Mouse (Mus musculus) CD4-positive, CD25-positive, alpha-beta regulatory T cell, adult 4 months (primary cell): ENCODE results near the gene Lamb3. TPM values are rescaled to one million over a fixed set of nuclear protein-coding genes. Genes with fewer than 3 reads are reported as not detected.
A peak's percentile ranks its signal among the peaks of the same experiment; 100 is the strongest.

ENCODE experiments used
- ATAC-seq: one replicate; pipeline ENCODE4 v1.8.0; 2017
- polyA plus RNA-seq, 2 experiments: library from polyadenylated mRNA; unstranded; fragments of 100-300 nt; shearing (Covaris generic); gene quantifications; one replicate each; pipeline ENCODE4 v1.2.1; 2017

The Lamb3 gene
- polyA plus RNA-seq, 2 experiments from 2014 or later, result 22.2 to 30.4 TPM

DNA sequence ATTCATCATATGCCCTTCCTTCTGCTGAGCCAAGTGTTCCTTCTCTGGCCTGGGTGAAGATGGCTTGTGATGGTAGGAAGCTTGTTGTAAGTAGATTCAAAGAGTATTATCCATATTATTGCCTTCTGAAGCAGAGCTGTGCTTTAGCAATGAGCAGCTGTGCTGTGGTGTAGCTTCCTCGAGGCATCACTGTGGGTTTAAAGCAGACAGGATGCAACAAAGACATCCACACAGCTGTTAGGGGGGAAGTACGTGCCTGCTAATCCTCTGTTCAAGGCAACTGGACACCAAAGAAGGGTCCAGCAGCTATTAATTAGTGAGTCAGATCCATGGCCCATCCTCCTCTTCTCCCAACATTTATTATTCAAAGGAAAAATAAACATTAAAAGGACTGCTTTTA lies 137.5 kb downstream of the Lamb3 start:
- ATAC-seq, result peak; percentile 70

DNA sequence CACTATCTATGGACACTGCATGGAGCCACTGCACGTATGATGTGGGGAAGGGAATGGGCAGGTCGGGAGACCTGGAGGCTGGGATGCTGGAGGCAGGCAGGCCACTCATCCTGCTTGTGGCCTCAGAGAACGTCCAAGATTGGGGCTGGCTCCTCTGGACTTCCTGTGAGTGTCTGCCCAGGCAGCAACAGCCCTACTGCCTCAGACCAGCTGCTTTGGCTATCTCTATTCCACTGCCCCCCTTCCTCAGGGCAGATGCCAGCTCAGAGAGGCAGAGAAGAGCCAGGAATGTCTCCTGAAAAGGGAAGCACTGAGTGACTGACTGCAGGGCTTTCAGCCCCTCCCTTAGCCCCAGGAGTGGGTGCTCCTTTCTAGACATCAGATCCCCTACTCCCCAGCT lies 139.4 kb downstream of the Lamb3 start:
- ATAC-seq, result no peak

- no peak for ATAC-seq
Observed at GRCm38 (mm10) chr1:193348261-193348962, 140.9 kb downstream of the Lamb3 start.

- peak; percentile 79 for ATAC-seq
Observed at GRCm38 (mm10) chr1:193349702-193350545, 142.4 kb downstream of the Lamb3 start.

DNA sequence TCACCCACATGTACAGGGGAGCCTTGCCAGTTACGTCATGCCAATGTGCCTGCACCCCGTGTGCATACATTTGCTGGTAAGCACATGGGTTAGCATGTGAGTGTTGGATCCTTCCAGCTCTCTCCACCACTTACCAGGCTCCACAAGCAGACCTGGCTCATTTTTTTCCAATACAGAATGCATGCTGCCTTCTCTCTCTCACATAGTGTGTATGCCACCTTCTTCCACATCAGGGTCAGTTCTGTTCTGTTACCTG lies 143.0 kb downstream of the Lamb3 start:
- no peak for ATAC-seq

- no peak for ATAC-seq
Observed at GRCm38 (mm10) chr1:193351583-193351982, 144.1 kb downstream of the Lamb3 start.

GRCm38 (mm10) chr1:193359199-193359598 lies 151.7 kb downstream of the Lamb3 start:
- ATAC-seq, result no peak

GRCm38 (mm10) chr1:193361181-193361580 lies 153.7 kb downstream of the Lamb3 start:
- no peak for ATAC-seq

GRCm38 (mm10) chr1:193362078-193362477 lies 154.6 kb downstream of the Lamb3 start:
- no peak for ATAC-seq

- ATAC-seq, result peak; percentile 97
Observed at GRCm38 (mm10) chr1:193363801-193364231, 156.3 kb downstream of the Lamb3 start.

DNA sequence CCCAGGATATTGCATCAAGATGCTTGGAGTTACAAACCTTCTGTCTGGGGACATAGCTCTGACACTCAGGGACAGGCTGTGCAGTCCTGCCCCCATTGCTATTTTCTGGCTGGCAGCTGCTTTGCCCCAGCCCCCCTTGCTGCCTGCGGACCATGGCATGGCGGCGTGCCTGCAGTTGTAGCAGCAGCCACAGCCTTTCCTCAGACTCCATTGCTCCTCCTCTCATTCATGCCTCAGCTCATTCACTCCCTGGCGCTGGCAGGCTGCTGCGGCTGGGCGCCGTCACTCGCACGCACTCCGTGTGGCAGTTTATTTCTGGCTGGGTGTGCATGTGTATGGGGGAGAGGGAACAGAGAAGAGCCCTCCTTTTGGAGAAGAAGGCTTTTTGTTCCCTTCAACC lies 160.6 kb downstream of the Lamb3 start:
- ATAC-seq, result no peak

DNA sequence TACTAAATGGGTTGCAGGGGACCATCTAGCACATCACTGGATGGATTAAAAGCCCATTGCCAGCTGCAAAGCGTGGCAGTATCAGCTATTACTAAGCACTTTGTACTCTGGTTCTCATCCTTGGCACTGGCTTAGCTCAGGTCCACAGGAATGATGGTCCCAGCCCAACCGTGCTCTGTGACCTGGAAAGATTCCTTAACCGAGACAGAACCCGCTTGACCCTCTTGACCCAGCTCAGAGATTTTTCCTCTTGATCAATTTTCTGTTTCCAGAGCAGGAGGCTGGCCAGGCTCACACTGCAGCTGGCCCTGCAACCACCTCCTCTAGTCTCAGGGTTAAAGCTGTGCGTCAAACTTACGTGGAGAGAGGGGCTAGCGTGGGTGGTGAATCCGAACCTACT lies 161.6 kb downstream of the Lamb3 start:
- no peak for ATAC-seq

- no peak for ATAC-seq
Observed at GRCm38 (mm10) chr1:193370096-193370495, 162.6 kb downstream of the Lamb3 start, which contains the start of gene Camk1g. Gene Camk1g (minus strand): TSS chr1:193370298.

DNA sequence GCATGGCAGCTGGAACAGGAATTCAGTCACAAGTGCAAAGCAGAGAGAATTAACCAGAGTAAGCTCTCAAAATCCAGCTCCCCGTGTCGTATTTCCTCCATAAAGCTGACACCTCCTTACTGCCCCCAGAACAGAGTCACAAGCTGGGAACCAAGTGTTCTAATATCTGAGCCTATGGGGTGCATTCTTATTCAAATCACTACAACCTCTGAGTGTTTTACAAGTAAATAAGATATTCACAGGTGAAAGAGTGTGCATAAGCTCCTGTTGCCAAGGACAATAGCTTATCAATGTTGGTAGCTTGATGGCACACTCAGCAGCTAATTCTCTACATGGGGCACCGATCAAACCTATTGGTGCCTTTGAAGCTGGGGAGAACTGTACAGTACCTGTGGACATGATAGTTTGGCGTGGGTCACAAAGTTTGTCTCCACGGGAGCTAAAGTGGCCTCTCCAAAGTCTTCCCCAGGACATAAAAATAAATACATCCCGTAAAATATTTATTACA lies 166.5 kb downstream of the Lamb3 start:
- no peak for ATAC-seq

- peak; percentile 77 for ATAC-seq
Observed at GRCm38 (mm10) chr1:193376478-193377134, 169.1 kb downstream of the Lamb3 start.

- no peak for ATAC-seq
Observed at GRCm38 (mm10) chr1:193379634-193380033, 172.1 kb downstream of the Lamb3 start.

DNA sequence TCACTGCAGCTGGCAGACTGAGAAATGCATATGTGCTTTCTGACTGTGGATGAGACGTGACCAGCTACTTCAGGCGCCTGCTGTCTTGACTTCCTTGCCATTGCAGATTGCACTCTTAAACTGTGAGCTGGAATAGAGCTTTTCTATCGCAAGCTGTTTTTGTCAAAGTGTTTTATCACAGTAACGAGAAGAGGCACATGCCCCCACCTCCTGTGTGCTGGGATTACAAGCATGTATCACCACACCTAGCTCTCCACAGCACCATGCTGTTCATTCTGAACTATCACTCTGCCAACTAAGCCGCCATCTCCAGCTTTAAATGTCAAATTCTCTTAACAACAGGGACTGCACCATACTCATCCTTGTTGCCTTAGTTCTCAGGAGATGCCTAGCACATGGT lies 173.4 kb downstream of the Lamb3 start:
- ATAC-seq, result no peak

- ATAC-seq, result no peak
Observed at GRCm38 (mm10) chr1:193381597-193382404, 174.3 kb downstream of the Lamb3 start.

DNA sequence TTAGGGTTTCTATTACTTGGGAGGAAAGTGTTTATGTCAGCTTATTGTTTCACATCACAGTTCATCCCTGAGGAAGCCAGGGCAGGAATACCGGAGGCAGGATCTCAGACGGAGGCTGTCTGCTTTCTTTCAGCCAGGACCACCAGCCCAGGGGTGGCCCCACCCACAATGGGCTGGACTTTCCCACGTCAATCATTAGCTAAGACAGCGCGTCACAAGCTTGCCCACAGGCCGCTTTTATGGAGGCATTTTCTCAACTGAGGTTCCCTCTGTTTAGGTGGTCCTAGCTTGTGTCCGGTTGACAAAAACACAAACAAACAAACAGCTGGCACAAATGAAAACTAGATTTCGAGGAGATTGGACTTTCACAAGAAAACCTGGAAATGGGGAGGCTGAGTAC lies 174.9 kb downstream of the Lamb3 start:
- peak; percentile 38 for ATAC-seq

DNA sequence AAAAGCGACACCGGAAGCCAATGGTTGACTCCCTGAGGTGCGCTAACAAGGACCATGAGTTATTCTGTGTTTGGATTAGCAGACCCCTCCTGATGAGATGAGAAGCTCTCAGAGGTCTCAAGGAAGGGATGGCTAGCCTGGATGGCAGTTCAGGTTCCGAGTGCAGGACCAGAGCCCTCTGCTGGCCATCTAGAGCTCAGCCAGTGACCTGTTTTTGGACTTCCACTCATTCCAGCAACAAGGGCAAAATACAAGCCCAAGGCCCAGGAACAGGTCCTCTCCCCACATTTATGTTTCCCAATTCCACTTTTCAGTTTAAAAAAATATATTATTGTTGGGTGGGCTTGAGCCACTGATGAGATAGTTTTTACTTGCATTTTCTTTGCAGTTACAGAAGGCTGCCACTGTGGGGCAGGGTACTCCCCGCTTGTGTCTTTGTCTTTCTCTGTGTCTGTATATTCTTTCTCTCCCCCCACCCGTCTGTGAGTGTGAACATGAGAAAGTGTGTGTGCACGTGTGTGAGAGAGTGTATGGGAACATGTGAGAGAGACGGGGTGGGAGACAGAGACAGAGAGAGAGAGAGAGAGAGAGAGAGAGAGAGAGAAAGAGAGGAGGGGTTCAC lies 175.5 kb downstream of the Lamb3 start:
- ATAC-seq, result peak; percentile 70

DNA sequence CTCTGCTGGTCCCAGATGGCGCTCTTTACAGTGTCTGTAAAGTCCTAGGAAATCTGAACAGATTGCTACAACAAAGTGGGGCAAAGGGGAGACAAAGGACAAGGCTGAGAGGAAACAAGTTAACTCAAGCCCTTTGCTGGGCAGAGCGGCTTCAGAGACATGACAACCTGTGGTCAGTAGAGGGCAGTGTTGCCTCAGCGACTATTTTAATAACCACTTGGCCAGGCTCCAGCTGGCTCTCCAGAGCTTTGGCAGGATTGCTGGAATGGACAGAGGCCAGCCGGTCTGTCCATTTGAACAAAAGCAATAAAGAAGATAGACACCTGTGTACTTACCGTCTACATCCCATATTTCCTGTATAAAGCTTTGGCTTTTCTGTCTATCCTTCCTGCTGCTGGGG lies 178.6 kb downstream of the Lamb3 start:
- ATAC-seq, result peak; percentile 61

DNA sequence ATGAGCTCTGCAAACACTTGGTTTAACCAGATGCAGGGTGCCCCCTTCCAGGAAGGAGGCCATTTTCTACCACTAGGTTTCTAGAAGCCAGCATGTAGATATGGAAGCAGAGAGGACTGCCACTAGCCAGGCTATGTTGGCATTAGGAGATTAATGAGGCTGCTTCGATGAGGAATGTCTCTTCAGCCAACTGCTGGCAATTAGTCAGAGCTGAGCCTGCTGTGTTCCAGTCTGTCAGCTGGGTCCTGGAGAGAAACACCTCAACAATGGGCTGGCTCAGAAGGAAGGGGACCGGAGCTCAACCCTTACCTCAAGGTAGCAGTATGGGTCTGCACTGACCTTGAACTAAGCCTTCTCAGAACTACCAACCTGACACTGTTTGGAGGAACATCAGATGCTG lies 179.7 kb downstream of the Lamb3 start:
- no peak for ATAC-seq
